Mouse (Mus musculus): ENCODE results near the gene Gnat1. TPM values are rescaled to one million over a fixed set of nuclear protein-coding genes. Genes with fewer than 3 reads are reported as not detected.

Gene Gnat1
- total RNA-seq, 1 experiment = 1.2 TPM

DNA sequence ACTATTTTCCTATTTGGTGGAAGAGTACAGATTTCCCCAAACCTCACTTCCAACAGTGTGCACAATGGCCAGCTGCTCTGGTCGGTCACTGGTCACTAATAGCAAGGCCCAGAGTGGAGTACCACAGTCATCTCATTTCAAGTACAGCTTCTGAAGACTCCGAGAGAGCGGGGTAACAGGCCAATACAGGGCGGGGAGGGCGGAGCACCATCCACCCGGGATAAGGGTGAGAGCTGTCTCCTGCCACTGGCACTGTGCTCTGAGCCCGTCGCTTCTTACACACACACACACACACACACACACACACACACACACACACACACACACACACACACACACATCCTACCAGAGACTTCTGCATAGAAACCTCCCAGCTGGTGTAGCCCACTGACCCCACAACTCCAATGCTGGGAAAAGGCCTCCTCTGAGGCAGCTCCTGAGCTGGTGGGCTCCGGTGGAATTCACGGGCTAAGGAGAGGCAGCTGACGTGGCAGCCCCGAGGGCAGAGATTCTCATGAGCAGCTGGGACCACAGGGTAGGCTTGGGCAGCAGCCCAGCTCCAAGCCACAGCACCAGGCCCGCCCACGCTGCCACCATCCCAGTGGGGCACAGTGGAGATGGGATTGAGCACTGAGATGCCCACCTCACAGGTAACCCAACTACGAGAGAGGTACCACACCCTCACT is 53.2 kb downstream of the Gnat1 start:
- peaks cover 6% of the 10 kb centered on the region; the same call in 1 of the 2 replicates for H3K36me3 ChIP-seq (ENCODE audit: control insufficient read depth, insufficient read depth, low read length, poor library complexity, severe bottlenecking)
- peak overlapping the region; percentile 47; the same call in 1 of the 2 replicates for H3K27ac ChIP-seq (ENCODE audit: insufficient read depth, low read depth, low read length, poor library complexity, severe bottlenecking)
- peak overlapping the region; percentile 66; the same call in 1 of the 2 replicates for H3K9ac ChIP-seq (ENCODE audit: insufficient read depth, low read depth, low read length, poor library complexity, severe bottlenecking)
- H3K9me3 ChIP-seq (ENCODE audit: control insufficient read depth, insufficient read depth, low read depth, low read length) = no peaks in the 10 kb centered on the region
- peak overlapping the region; percentile 8 to 45; a peak in 2 of 4 replicates for H3K4me3 ChIP-seq (ENCODE audit: insufficient read depth in 1 of 2, low read depth in 1 of 2, low read length in 2 of 2, poor library complexity in 1 of 2, severe bottlenecking in 1 of 2)
- no peak for DNase-seq (ENCODE audit: low read depth, low spot score)
- TF ChIP-seq CHD2 (IDR thresholded peaks at IDR 0.05; ENCODE audit: low read depth, low read length) = no peak
- TF ChIP-seq MAFK (IDR thresholded peaks at IDR 0.05; ENCODE audit: insufficient read depth, low read depth, low read length) = no peak
- TF ChIP-seq ZC3H11A (IDR thresholded peaks at IDR 0.05; ENCODE audit: borderline replicate concordance, low read depth, low read length) = no peak
- no peak for TF ChIP-seq ZNF384 (IDR thresholded peaks at IDR 0.05; ENCODE audit: low read depth, low read length)
- no peak for TF ChIP-seq HCFC1 (IDR thresholded peaks at IDR 0.05; ENCODE audit: borderline replicate concordance, insufficient read depth, low read length)
- in situ Hi-C loops (cut with MboI; ENCODE audit: low sequenced_read_pairs in 2 of 2, unreplicated experiment in 2 of 2) = no loop called here
- H3K4me1 ChIP-seq (ENCODE audit: control insufficient read depth in 2 of 2, insufficient read depth in 2 of 2, low read length in 2 of 2, poor library complexity in 1 of 2) = peaks cover 15 to 50% of the 10 kb centered on the region in 2 experiments; a peak in 3 of 4 replicates

DNA sequence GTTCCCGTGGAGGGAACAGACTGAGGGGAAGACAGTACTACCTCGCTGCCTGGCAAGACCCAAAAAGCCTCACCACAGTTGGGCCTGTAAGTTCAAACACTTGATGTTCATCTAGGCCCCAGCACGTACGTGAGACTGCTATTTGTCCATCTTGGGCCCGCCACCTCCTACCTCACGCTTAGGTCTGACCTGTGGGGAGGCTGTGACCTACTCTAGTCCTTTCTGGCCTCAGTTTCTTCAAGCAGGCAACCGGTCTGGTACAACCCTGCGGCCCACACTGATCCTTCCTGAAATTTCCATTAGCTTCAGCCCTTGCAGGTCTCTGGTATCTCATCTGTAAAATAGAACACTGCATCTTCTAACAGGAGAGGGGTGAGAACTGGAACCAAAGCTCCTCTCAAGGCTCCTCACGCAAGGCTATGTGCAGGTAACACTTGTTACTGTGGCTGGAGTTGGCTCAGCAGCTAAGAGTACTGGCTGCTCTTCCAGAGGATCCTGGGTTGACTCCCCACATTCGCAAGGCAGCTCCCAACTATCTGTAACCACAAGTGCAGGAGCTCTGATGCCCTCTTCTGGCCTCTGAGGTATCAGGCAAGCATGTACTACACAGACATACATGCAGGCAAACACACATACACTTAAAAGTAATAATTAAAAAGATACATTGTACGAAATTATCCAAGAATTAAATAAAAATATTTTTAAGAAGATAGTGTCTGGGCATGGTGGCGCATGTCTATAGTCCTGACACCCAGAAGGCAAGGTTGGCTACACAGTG is 54.0 kb downstream of the Gnat1 start:
- H3K4me3 ChIP-seq (ENCODE audit: insufficient read depth in 1 of 2, low read depth in 1 of 2, low read length in 2 of 2, poor library complexity in 1 of 2, severe bottlenecking in 1 of 2) = no peak overlapping the region
- in situ Hi-C loops (cut with MboI; ENCODE audit: low sequenced_read_pairs in 2 of 2, unreplicated experiment in 2 of 2) = no loop called here
- H3K4me1 ChIP-seq (ENCODE audit: control insufficient read depth in 2 of 2, insufficient read depth in 2 of 2, low read length in 2 of 2, poor library complexity in 1 of 2) = peaks cover 15 to 48% of the 10 kb centered on the region in 2 experiments; a peak in 3 of 4 replicates
- TF ChIP-seq ZC3H11A (IDR thresholded peaks at IDR 0.05; ENCODE audit: borderline replicate concordance, low read depth, low read length) = no peak
- TF ChIP-seq CHD2 (IDR thresholded peaks at IDR 0.05; ENCODE audit: low read depth, low read length) = no peak
- no peak for TF ChIP-seq ZNF384 (IDR thresholded peaks at IDR 0.05; ENCODE audit: low read depth, low read length)
- no peak for TF ChIP-seq MAFK (IDR thresholded peaks at IDR 0.05; ENCODE audit: insufficient read depth, low read depth, low read length)
- TF ChIP-seq HCFC1 (IDR thresholded peaks at IDR 0.05; ENCODE audit: borderline replicate concordance, insufficient read depth, low read length) = no peak
- H3K36me3 ChIP-seq (ENCODE audit: control insufficient read depth, insufficient read depth, low read length, poor library complexity, severe bottlenecking) = peaks cover 6% of the 10 kb centered on the region; the same call in 1 of the 2 replicates
- H3K9me3 ChIP-seq (ENCODE audit: control insufficient read depth, insufficient read depth, low read depth, low read length) = no peaks in the 10 kb centered on the region
- no peak overlapping the region; the same call in 1 of the 2 replicates for H3K27ac ChIP-seq (ENCODE audit: insufficient read depth, low read depth, low read length, poor library complexity, severe bottlenecking)
- DNase-seq (ENCODE audit: low read depth, low spot score) = no peak
- no peak overlapping the region for H3K9ac ChIP-seq (ENCODE audit: insufficient read depth, low read depth, low read length, poor library complexity, severe bottlenecking)

- Histone ChIP-seq H3K27ac (ENCODE audit: insufficient read depth, low read depth, low read length, poor library complexity, severe bottlenecking) (no peak overlapping the region), H3K4me1 (ENCODE audit: control insufficient read depth in 2 of 2, insufficient read depth in 2 of 2, low read length in 2 of 2, poor library complexity in 1 of 2) (peaks cover 15 to 44% of the 10 kb centered on the region in 2 experiments; a peak in 3 of 4 replicates), H3K4me3 (ENCODE audit: insufficient read depth in 1 of 2, low read depth in 1 of 2, low read length in 2 of 2, poor library complexity in 1 of 2, severe bottlenecking in 1 of 2) (no peak overlapping the region), H3K36me3 (ENCODE audit: control insufficient read depth, insufficient read depth, low read length, poor library complexity, severe bottlenecking) (peaks cover 8% of the 10 kb centered on the region; the same call in 1 of the 2 replicates), H3K9ac (ENCODE audit: insufficient read depth, low read depth, low read length, poor library complexity, severe bottlenecking) (no peak overlapping the region), H3K9me3 (ENCODE audit: control insufficient read depth, insufficient read depth, low read depth, low read length) (no peaks in the 10 kb centered on the region)
- TF ChIP-seq ZNF384 (IDR thresholded peaks at IDR 0.05; ENCODE audit: low read depth, low read length) = no peak
- TF ChIP-seq HCFC1 (IDR thresholded peaks at IDR 0.05; ENCODE audit: borderline replicate concordance, insufficient read depth, low read length) = no peak
- no peak for TF ChIP-seq ZC3H11A (IDR thresholded peaks at IDR 0.05; ENCODE audit: borderline replicate concordance, low read depth, low read length)
- TF ChIP-seq MAFK (IDR thresholded peaks at IDR 0.05; ENCODE audit: insufficient read depth, low read depth, low read length) = no peak
- no peak for TF ChIP-seq CHD2 (IDR thresholded peaks at IDR 0.05; ENCODE audit: low read depth, low read length)
- in situ Hi-C loops (cut with MboI; ENCODE audit: low sequenced_read_pairs in 2 of 2, unreplicated experiment in 2 of 2) = no loop called here
- no peak for DNase-seq (ENCODE audit: low read depth, low spot score)
These were observed 54.6 kb downstream of the Gnat1 start for GRCm38 (mm10) chr9:107624951-107625350.

- H3K36me3 ChIP-seq (ENCODE audit: control insufficient read depth, insufficient read depth, low read length, poor library complexity, severe bottlenecking) = peaks cover 12% of the 10 kb centered on the region
- no peak overlapping the region for H3K9ac ChIP-seq (ENCODE audit: insufficient read depth, low read depth, low read length, poor library complexity, severe bottlenecking)
- no peak overlapping the region for H3K27ac ChIP-seq (ENCODE audit: insufficient read depth, low read depth, low read length, poor library complexity, severe bottlenecking)
- no peak overlapping the region for H3K4me3 ChIP-seq (ENCODE audit: insufficient read depth in 1 of 2, low read depth in 1 of 2, low read length in 2 of 2, poor library complexity in 1 of 2, severe bottlenecking in 1 of 2)
- peaks cover 15 to 43% of the 10 kb centered on the region in 2 experiments; a peak in 3 of 4 replicates for H3K4me1 ChIP-seq (ENCODE audit: control insufficient read depth in 2 of 2, insufficient read depth in 2 of 2, low read length in 2 of 2, poor library complexity in 1 of 2)
- DNase-seq (ENCODE audit: low read depth, low spot score) = no peak
- no peaks in the 10 kb centered on the region for H3K9me3 ChIP-seq (ENCODE audit: control insufficient read depth, insufficient read depth, low read depth, low read length)
- TF ChIP-seq MAFK (IDR thresholded peaks at IDR 0.05; ENCODE audit: insufficient read depth, low read depth, low read length) = no peak
- TF ChIP-seq ZC3H11A (IDR thresholded peaks at IDR 0.05; ENCODE audit: borderline replicate concordance, low read depth, low read length) = no peak
- TF ChIP-seq CHD2 (IDR thresholded peaks at IDR 0.05; ENCODE audit: low read depth, low read length) = no peak
- TF ChIP-seq ZNF384 (IDR thresholded peaks at IDR 0.05; ENCODE audit: low read depth, low read length) = no peak
- no peak for TF ChIP-seq HCFC1 (IDR thresholded peaks at IDR 0.05; ENCODE audit: borderline replicate concordance, insufficient read depth, low read length)
- in situ Hi-C loops (cut with MboI; ENCODE audit: low sequenced_read_pairs in 2 of 2, unreplicated experiment in 2 of 2) = no loop called here
These were observed 55.0 kb downstream of the Gnat1 start for GRCm38 (mm10) chr9:107624539-107624938.

Other genes starting within 250 kb of the Gnat1 start
- 42.3 and 64.3 TPM in 2 replicates for gene Tmem115, start 145.8 kb downstream of the Gnat1 start, total RNA-seq (2012; rRNA removed)
- 25.3 and 35.2 TPM in 2 replicates for gene Cyb561d2, start 137.5 kb downstream of the Gnat1 start, total RNA-seq (2012; rRNA removed)
- 21.2 and 30.5 TPM in 2 replicates for gene Nprl2, start 137.5 kb downstream of the Gnat1 start, total RNA-seq (2012; rRNA removed)
- gene Zmynd10, start 132.4 kb downstream of the Gnat1 start, total RNA-seq (2012; rRNA removed) = 0.37 and 0.49 TPM in 2 replicates
- 25.5 and 41.4 TPM in 2 replicates for gene Rassf1, start 128.2 kb downstream of the Gnat1 start, total RNA-seq (2012; rRNA removed)
- gene Tusc2, start 116.5 kb downstream of the Gnat1 start, total RNA-seq (2012; rRNA removed) = 14.0 and 14.2 TPM in 2 replicates
- gene Hyal2, start 111.8 kb downstream of the Gnat1 start, total RNA-seq (2012; rRNA removed) = 68.1 and 117 TPM in 2 replicates
- gene Hyal1, start 102.8 kb downstream of the Gnat1 start, total RNA-seq (2012; rRNA removed) = 11.8 and 19.2 TPM in 2 replicates
- 7.3 and 13.3 TPM in 2 replicates for gene Naa80, start 100.8 kb downstream of the Gnat1 start, total RNA-seq (2012; rRNA removed)
- 0.54 and 1.2 TPM in 2 replicates for gene Hyal3, start 98.9 kb downstream of the Gnat1 start, total RNA-seq (2012; rRNA removed)
- 66.6 and 82.7 TPM in 2 replicates for gene Ifrd2, start 92.1 kb downstream of the Gnat1 start, total RNA-seq (2012; rRNA removed)
- gene Sema3b, start 70.5 kb downstream of the Gnat1 start, total RNA-seq (2012; rRNA removed) = 7.4 and 7.6 TPM in 2 replicates
- 178 and 232 TPM in 2 replicates for gene Gnai2, start 44.3 kb downstream of the Gnat1 start, total RNA-seq (2012; rRNA removed)
- gene Slc38a3, start 10.2 kb downstream of the Gnat1 start, total RNA-seq (2012; rRNA removed) = 2.9 and 8.9 TPM in 2 replicates
- gene Sema3f, start 30.8 kb upstream of the Gnat1 start, total RNA-seq (2012; rRNA removed) = 11.5 and 11.6 TPM in 2 replicates
- gene Rbm5, start 91.3 kb upstream of the Gnat1 start, total RNA-seq (2012; rRNA removed) = 97.7 and 116 TPM in 2 replicates
- gene Rbm6, start 193.5 kb upstream of the Gnat1 start, total RNA-seq (2012; rRNA removed) = 61.8 and 62.3 TPM in 2 replicates
- 4.7 and 5.4 TPM in 2 replicates for gene Mon1a, start 208.4 kb upstream of the Gnat1 start, total RNA-seq (2012; rRNA removed)
- gene Mst1r, start 227.2 kb upstream of the Gnat1 start, total RNA-seq (2012; rRNA removed) = 0.22 and 0.37 TPM in 2 replicates
- gene Actl11, start 248.8 kb upstream of the Gnat1 start, total RNA-seq (2012; rRNA removed) = not detected in 2 replicates

Data from ES-E14 (cell line).